Mouse (Mus musculus): ENCODE results near the gene Pml. TPM values are rescaled to one million over a fixed set of nuclear protein-coding genes. Genes with fewer than 3 reads are reported as not detected.
A peak's percentile ranks its signal among the peaks of the same experiment; 100 is the strongest.

Gene Pml
- 13.5 and 15.5 TPM in 2 replicates for polyA plus RNA-seq (2014; fragmentation: Nextera tagmentation; extraction: Ambion mirVana)

- no peaks in the 10 kb centered on the region for H3K27me3 ChIP-seq (ENCODE audit: control insufficient read depth, insufficient read depth, low read length)
- under 1% methylated on average over 16 of the region's 16 CpGs for WGBS (ENCODE audit: insufficient replicate concordance)
- H3K36me3 ChIP-seq (ENCODE audit: control insufficient read depth, insufficient read depth, low read length), result no peaks in the 10 kb centered on the region
- H3K27ac ChIP-seq (ENCODE audit: low read depth, low read length), result peak within 1 kb of the TSS; percentile 86
- no peaks in the 10 kb centered on the region for H3K9me3 ChIP-seq (replicated peaks; ENCODE audit: control insufficient read depth, low read length)
- peaks cover 30% of the 10 kb centered on the region for H3K4me1 ChIP-seq (ENCODE audit: control insufficient read depth, insufficient read depth, low read length)
- H3K9ac ChIP-seq (ENCODE audit: low read depth, low read length), result peak within 1 kb of the TSS; percentile 90
- ATAC-seq (replicated peaks; ENCODE audit: insufficient number of reproducible peaks, low FRiP score, low TSS enrichment), result 0 out of 2 replicates have a peak, but pooled peaks have one; percentile 46
- peak within 1 kb of the TSS; percentile 68 for H3K4me3 ChIP-seq (ENCODE audit: low read depth, low read length)
- peak within 1 kb of the TSS; percentile 80 for H3K4me2 ChIP-seq
Observed at GRCm38 (mm10) chr9:58249592-58250192, at the start of gene Pml. Gene Pml, minus strand, starts transcription at chr9:58249786.

GRCm38 (mm10) chr9:58297961-58298477, 48.4 kb upstream of the Pml start:
- Histone ChIP-seq H3K36me3 (ENCODE audit: control insufficient read depth, insufficient read depth, low read length) (no peaks in the 10 kb centered on the region), H3K27ac (ENCODE audit: low read depth, low read length) (no peak overlapping the region), H3K9ac (ENCODE audit: low read depth, low read length) (no peak overlapping the region), H3K4me1 (ENCODE audit: control insufficient read depth, insufficient read depth, low read length) (peaks cover 45% of the 10 kb centered on the region), H3K27me3 (ENCODE audit: control insufficient read depth, insufficient read depth, low read length) (no peaks in the 10 kb centered on the region), H3K9me3 (replicated peaks; ENCODE audit: control insufficient read depth, low read length) (no peaks in the 10 kb centered on the region), H3K4me2 (no peak overlapping the region), H3K4me3 (ENCODE audit: low read depth, low read length) (no peak overlapping the region)
- WGBS (ENCODE audit: insufficient replicate concordance), result 74% methylated on average over 4 of the region's 4 CpGs
- no peak for ATAC-seq (replicated peaks; ENCODE audit: insufficient number of reproducible peaks, low FRiP score, low TSS enrichment)

- H3K27me3 ChIP-seq (ENCODE audit: control insufficient read depth, insufficient read depth, low read length), result no peaks in the 10 kb centered on the region
- WGBS (ENCODE audit: insufficient replicate concordance), result 67% methylated on average over 6 of the region's 6 CpGs
- ATAC-seq (replicated peaks; ENCODE audit: insufficient number of reproducible peaks, low FRiP score, low TSS enrichment), result no peak; the same call in 1 of the 2 replicates
- no peak overlapping the region for H3K4me2 ChIP-seq
- no peaks in the 10 kb centered on the region for H3K9me3 ChIP-seq (replicated peaks; ENCODE audit: control insufficient read depth, low read length)
- no peaks in the 10 kb centered on the region for H3K36me3 ChIP-seq (ENCODE audit: control insufficient read depth, insufficient read depth, low read length)
- no peak overlapping the region for H3K4me3 ChIP-seq (ENCODE audit: low read depth, low read length)
- H3K9ac ChIP-seq (ENCODE audit: low read depth, low read length), result no peak overlapping the region
- no peak overlapping the region for H3K27ac ChIP-seq (ENCODE audit: low read depth, low read length)
- H3K4me1 ChIP-seq (ENCODE audit: control insufficient read depth, insufficient read depth, low read length), result peaks cover 41% of the 10 kb centered on the region
Observed at GRCm38 (mm10) chr9:58297065-58297464, 47.5 kb upstream of the Pml start.

- Histone ChIP-seq H3K4me1 (ENCODE audit: control insufficient read depth, insufficient read depth, low read length) (peaks cover 41% of the 10 kb centered on the region), H3K4me3 (ENCODE audit: low read depth, low read length) (no peak overlapping the region), H3K9me3 (replicated peaks; ENCODE audit: control insufficient read depth, low read length) (no peaks in the 10 kb centered on the region), H3K36me3 (ENCODE audit: control insufficient read depth, insufficient read depth, low read length) (no peaks in the 10 kb centered on the region), H3K9ac (ENCODE audit: low read depth, low read length) (peak overlapping the region; percentile 34; the same call in 1 of the 2 replicates), H3K27ac (ENCODE audit: low read depth, low read length) (peak overlapping the region; percentile 81), H3K4me2 (no peak overlapping the region), H3K27me3 (ENCODE audit: control insufficient read depth, insufficient read depth, low read length) (no peaks in the 10 kb centered on the region)
- WGBS (ENCODE audit: insufficient replicate concordance), result 13% methylated on average over 9 of the region's 9 CpGs
- ATAC-seq (replicated peaks; ENCODE audit: insufficient number of reproducible peaks, low FRiP score, low TSS enrichment), result peak; percentile 37; the same call in 1 of the 2 replicates
Observed at GRCm38 (mm10) chr9:58295766-58296361, 46.3 kb upstream of the Pml start.

- Histone ChIP-seq H3K36me3 (ENCODE audit: control insufficient read depth, insufficient read depth, low read length) (no peaks in the 10 kb centered on the region), H3K9ac (ENCODE audit: low read depth, low read length) (no peak overlapping the region), H3K4me3 (ENCODE audit: low read depth, low read length) (no peak overlapping the region), H3K27me3 (ENCODE audit: control insufficient read depth, insufficient read depth, low read length) (no peaks in the 10 kb centered on the region), H3K4me1 (ENCODE audit: control insufficient read depth, insufficient read depth, low read length) (peaks cover 41% of the 10 kb centered on the region), H3K4me2 (no peak overlapping the region), H3K9me3 (replicated peaks; ENCODE audit: control insufficient read depth, low read length) (no peaks in the 10 kb centered on the region), H3K27ac (ENCODE audit: low read depth, low read length) (peak overlapping the region; percentile 81)
- WGBS (ENCODE audit: insufficient replicate concordance), result 74% methylated on average over 3 of the region's 3 CpGs
- 0 out of 2 replicates have a peak, but pooled peaks have one; percentile 2 for ATAC-seq (replicated peaks; ENCODE audit: insufficient number of reproducible peaks, low FRiP score, low TSS enrichment)
Observed at GRCm38 (mm10) chr9:58295345-58295744, 45.8 kb upstream of the Pml start.

GRCm38 (mm10) chr9:58294527-58294926, 44.9 kb upstream of the Pml start:
- Histone ChIP-seq H3K27ac (ENCODE audit: low read depth, low read length) (no peak overlapping the region), H3K4me1 (ENCODE audit: control insufficient read depth, insufficient read depth, low read length) (peaks cover 35% of the 10 kb centered on the region), H3K4me3 (ENCODE audit: low read depth, low read length) (no peak overlapping the region), H3K27me3 (ENCODE audit: control insufficient read depth, insufficient read depth, low read length) (no peaks in the 10 kb centered on the region), H3K36me3 (ENCODE audit: control insufficient read depth, insufficient read depth, low read length) (no peaks in the 10 kb centered on the region), H3K4me2 (no peak overlapping the region), H3K9me3 (replicated peaks; ENCODE audit: control insufficient read depth, low read length) (no peaks in the 10 kb centered on the region), H3K9ac (ENCODE audit: low read depth, low read length) (no peak overlapping the region)
- WGBS (ENCODE audit: insufficient replicate concordance), result 44% methylated on average over 7 of the region's 7 CpGs
- ATAC-seq (replicated peaks; ENCODE audit: insufficient number of reproducible peaks, low FRiP score, low TSS enrichment), result no peak

GRCm38 (mm10) chr9:58289901-58290300, 40.3 kb upstream of the Pml start:
- no peaks in the 10 kb centered on the region for H3K27me3 ChIP-seq (ENCODE audit: control insufficient read depth, insufficient read depth, low read length)
- no peaks in the 10 kb centered on the region for H3K4me1 ChIP-seq (ENCODE audit: control insufficient read depth, insufficient read depth, low read length)
- 78% methylated on average over 2 of the region's 2 CpGs for WGBS (ENCODE audit: insufficient replicate concordance)
- no peak overlapping the region for H3K4me2 ChIP-seq
- H3K9ac ChIP-seq (ENCODE audit: low read depth, low read length), result no peak overlapping the region
- ATAC-seq (replicated peaks; ENCODE audit: insufficient number of reproducible peaks, low FRiP score, low TSS enrichment), result no peak
- no peak overlapping the region for H3K27ac ChIP-seq (ENCODE audit: low read depth, low read length)
- no peaks in the 10 kb centered on the region for H3K36me3 ChIP-seq (ENCODE audit: control insufficient read depth, insufficient read depth, low read length)
- H3K9me3 ChIP-seq (replicated peaks; ENCODE audit: control insufficient read depth, low read length), result no peaks in the 10 kb centered on the region
- H3K4me3 ChIP-seq (ENCODE audit: low read depth, low read length), result no peak overlapping the region

- Histone ChIP-seq H3K27ac (ENCODE audit: low read depth, low read length) (no peak overlapping the region), H3K9ac (ENCODE audit: low read depth, low read length) (no peak overlapping the region), H3K9me3 (replicated peaks; ENCODE audit: control insufficient read depth, low read length) (no peaks in the 10 kb centered on the region), H3K4me2 (no peak overlapping the region), H3K36me3 (ENCODE audit: control insufficient read depth, insufficient read depth, low read length) (no peaks in the 10 kb centered on the region), H3K4me1 (ENCODE audit: control insufficient read depth, insufficient read depth, low read length) (no peaks in the 10 kb centered on the region), H3K4me3 (ENCODE audit: low read depth, low read length) (no peak overlapping the region), H3K27me3 (ENCODE audit: control insufficient read depth, insufficient read depth, low read length) (no peaks in the 10 kb centered on the region)
- WGBS (ENCODE audit: insufficient replicate concordance), result 77% methylated on average over 1 of the region's 1 CpGs
- ATAC-seq (replicated peaks; ENCODE audit: insufficient number of reproducible peaks, low FRiP score, low TSS enrichment), result no peak
Observed at GRCm38 (mm10) chr9:58289090-58289489, 39.5 kb upstream of the Pml start.

Data from heart, embryonic 11.5 days (tissue).